Mouse (Mus musculus) left cerebral cortex, postnatal 10 days (tissue): Measurements from ENCODE around the gene Moxd1. TPM values are rescaled to one million over a fixed set of nuclear protein-coding genes. Genes with fewer than 3 reads are reported as not detected.

Experiments used
- DNase-seq, 2 experiments: peaks; one replicate each; pipeline ENCODE4 v3.0.0; 2021 to 2022; ENCODE audit warnings: low spot score in 2 of 2, mixed read lengths in 1 of 2; ENCODE audit errors: extremely low spot score in 1 of 2
- intact Hi-C: fragments of 180-260 bp; cut with DNase I; formaldehyde crosslinking; loops from one replicate; pipeline ENCODE4 v1.15.1; 2025
- total RNA-seq, 2 experiments: library from RNA; stranded (reverse); gene quantifications; 2 replicates each; pipeline ENCODE4 v1.2.3; 2021

Moxd1 gene
- 1 to 10 TPM; 7.3 to 9.3 TPM for total RNA-seq

DNA sequence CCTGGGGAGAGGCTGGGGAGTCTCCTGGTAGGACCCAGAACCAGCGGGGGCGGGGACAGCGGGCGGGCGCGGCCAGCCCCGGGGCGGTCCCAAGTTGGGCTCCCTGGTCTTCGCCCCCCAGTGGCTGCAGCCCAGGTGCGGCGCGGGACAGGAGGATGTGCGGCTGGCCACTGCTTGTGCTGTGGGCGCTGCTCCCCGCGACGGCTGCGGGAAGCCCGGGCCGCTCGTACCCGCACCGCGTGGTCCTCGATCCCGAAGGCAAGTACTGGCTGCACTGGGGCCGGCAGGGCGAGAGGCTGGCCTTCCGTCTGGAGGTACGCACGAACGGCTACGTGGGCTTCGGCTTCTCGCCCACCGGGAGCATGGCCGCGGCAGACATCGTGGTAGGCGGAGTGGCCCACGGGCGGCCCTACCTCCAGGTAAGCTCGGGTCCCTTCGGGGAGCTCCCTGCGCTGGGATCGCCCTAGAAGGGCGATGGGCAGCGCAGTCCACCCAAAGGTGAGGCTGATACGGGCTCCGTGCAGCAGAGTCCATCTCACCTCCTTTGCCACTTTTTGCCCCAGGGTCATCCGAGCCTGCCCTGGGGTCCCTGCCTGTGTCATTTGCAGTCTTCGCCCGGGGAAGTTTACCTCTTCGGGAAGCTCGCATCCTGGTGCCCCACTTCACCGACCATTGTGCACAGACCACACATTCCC lies at the start of gene Moxd1:
Gene Moxd1, plus strand, starts transcription at position 69 of the 695 bp plus-strand sequence.
- intact Hi-C loops, result no loop called here
- DNase-seq, result peak in 1 of 2 experiments; percentile 30

DNA sequence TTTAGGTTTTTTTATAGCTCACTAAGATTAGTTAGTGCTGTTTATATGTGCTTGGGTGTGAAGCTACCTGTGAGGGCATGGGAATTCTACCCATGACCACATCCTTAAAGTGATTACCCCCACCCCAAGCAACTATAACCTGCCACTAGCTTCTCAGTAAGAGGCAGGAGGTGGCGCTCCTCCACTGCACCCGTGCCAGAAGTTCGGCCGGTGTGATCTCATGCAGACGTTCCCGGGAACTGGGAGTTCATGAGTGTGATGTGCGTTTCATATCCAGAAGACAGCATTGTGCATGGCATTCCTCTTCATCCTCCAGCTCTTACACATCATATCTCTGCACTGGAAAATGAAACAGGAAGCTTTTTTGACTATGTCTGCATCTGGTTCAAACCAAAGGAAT lies 32.9 kb upstream of the Moxd1 start:
- peak in 1 of 2 experiments; percentile 32 for DNase-seq
- intact Hi-C loops, result loop anchor here (5.0 kb wide), 1 partner anchor 432 kb away; no protein-coding TSS in a partner anchor

DNA sequence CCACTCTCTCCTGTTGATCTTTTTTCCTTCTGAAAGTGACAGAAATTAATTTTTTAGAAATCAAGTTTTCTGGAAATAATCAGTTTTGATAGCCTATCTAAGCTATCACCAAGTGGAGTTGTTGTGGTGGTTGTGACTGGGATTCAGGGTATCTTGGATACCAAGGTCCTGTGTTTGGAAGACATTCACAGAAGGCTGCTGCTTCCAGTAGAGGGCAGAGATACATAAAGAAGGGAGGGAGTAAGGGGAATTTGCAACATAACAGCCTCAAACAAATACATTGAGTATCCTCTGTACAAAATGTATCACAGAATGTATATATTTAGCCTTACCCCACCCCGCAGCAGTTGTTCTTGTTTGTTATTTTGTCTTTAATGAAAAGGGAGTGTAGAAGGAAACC lies 31.3 kb upstream of the Moxd1 start:
- DNase-seq, result peak in 1 of 2 experiments; percentile 14
- intact Hi-C loops, result loop anchor here (1.0 to 5.0 kb wide), 2 partner anchors 106 to 430 kb away; no protein-coding TSS in a partner anchor

DNA sequence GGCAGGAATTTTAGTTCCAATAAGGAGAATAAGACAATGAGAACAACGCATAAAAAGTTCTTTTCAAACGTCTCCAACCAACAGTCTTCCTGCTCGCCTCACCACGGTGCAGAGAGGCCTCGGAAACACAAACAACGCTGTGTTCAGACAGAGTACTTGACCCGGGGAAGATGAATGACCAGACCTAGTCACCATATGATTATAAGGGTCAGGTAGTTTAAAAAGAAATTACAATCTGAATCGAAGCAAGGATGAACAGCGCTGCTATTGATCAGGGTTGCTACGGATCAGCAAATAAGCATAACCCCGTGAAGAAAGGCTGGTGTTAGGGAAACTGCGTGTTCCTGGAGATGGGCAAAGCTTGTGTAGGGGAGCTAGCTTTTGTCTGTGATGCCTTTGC lies 24.0 kb upstream of the Moxd1 start:
- DNase-seq, result no peak
- intact Hi-C loops, result no loop called here

DNA sequence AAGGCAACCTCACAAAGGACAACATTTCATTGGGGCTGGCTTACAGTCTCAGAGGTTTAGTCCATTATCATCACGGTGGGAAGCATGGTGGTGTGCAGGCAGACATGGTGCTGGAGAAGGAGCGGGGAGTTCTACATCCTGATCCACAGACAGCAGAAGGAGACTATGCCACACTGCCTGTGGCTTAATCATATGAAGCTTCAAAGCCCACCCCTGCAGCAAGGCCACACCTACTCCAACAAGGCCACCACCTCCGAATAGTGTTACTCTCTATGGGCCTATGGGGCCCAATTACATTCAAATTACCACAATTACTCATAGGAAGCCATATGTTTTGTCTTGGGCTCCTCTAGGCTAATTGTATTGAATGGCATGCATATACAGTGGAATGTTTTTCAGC lies 23.2 kb upstream of the Moxd1 start:
- no peak for DNase-seq
- intact Hi-C loops, result no loop called here

DNA sequence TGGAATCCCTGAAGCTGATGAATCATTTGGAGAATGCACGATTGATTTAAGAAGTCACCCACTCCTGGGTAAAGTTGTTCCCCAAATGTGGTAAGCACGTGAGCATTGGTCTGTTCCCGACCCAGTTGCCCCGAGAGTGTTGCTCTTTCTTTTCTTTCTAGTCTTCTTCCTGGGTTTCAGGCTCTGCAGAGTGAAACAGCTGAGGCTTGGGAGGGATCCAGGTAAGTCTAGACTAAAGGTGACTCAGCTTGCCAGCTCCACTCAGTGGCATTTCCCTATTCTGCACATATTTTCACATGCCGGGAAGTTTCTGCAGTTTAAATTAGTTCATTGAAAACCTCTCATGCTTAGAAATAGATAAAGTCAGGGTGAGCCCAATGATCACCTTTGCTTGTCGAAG lies 13.2 kb upstream of the Moxd1 start:
- no peak for DNase-seq
- intact Hi-C loops, result no loop called here

DNA sequence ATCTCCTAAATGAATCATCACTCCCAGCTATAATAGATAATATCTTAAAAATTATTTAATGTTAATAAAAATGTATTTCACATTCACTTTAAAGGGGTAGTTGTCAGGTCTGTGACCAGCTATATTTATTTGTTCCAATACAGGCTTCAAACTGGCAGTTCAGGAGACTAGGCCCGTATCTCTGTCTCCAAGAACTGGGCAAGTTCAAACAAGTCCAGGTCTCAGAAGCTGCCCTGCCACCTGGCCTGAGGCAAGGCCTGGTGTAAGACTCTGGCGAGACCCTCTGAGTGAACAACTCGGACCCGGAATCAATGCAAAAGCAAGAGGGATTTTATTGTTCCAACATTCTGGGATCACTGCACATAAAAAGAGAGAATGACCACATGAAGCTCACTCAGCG lies 10.0 kb upstream of the Moxd1 start:
- DNase-seq, result no peak
- intact Hi-C loops, result no loop called here

DNA sequence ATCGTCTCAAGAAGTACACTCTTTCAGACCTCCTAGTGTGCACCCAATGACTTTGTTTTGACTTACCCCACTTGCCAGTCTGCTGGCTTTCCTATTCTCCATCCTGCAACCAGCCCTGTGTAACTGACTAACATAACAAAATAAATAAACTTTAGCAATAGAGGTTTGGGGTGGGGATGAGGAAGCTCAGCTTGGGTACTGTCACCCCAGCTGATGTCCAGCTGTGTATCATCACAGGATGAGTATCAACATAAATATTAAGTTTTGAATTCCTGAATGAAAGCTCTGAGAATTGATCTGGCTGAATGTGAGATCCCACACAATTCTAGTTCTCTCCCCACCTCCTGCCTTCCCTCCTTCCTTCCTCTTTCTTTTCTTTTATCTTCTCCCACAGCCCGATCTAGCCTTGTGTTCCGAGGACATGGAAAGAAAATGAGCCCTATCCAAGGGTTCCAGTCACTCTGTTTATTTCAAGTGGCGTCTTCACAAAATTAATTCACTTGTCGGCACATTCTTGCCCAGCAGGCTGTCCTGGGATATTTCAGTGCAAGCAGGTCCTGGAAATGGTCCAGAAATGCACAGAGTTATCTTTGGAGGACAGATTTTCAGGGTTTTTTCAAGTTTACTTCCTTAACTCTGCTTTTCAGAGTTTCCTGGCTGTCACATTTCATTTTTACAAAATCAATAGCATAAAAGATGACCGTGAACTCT lies 5.6 kb upstream of the Moxd1 start:
- intact Hi-C loops, result no loop called here
- no peak for DNase-seq

DNA sequence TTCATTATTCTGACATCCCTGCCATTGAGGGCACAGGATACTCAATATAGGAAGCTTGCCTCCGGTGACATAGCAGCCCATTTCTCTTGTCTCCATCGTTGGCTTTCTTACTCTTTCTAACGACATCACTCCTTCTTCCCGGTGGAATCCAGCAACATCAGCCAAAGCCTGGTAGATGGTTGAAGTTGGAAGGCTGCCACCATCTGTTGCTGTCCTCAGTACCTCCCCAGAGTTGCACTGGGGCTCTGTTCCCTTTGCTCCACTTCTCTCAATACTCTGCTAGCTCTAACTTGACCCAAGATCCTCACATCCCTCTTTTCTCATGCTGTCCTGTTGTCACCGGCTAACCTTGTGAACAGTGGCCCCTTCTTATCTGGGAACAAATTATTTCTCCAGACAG lies 2.4 kb upstream of the Moxd1 start:
- DNase-seq, result no peak
- intact Hi-C loops, result no loop called here

DNA sequence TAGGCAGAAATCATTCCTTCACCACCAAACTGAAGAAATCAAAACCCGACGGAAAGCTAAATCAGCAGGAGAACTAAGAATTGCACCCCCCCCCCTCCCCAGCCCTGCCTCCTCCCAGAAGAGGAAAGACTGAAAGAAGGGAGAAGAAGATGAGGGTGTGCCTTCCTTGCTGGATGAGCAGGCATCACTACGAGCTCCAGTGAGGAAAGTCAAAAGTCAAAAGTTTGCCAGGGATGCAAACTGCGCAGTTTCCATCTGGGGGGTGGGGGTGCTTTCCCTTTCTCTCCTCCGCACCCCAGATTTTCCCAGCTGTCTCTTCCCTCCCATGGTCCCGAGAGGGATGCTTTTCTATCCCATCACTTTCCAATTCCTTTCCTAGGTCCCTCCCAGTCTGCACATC lies 406 bp upstream of the Moxd1 start:
- DNase-seq, result no peak
- intact Hi-C loops, result no loop called here

DNA sequence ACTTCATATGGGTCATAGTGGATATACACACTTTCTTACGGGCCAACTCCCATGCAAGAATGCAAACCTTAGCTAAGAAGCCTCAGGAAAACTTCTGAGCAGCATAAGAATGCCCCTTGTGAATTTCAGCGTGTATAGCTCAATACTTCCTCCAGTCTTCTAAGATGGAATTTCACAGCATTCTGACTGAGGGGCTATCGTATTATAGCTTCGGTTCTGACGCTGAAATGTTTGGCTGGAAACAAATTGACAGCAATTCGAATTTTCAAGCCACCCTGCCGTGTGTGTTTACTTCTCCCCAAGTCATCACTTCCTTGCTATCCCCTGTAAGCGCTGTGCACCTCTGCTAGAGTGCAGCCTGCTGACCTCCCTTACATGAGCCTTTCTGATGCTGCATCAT lies 1.3 kb downstream of the Moxd1 start:
- no peak for DNase-seq
- intact Hi-C loops, result no loop called here

DNA sequence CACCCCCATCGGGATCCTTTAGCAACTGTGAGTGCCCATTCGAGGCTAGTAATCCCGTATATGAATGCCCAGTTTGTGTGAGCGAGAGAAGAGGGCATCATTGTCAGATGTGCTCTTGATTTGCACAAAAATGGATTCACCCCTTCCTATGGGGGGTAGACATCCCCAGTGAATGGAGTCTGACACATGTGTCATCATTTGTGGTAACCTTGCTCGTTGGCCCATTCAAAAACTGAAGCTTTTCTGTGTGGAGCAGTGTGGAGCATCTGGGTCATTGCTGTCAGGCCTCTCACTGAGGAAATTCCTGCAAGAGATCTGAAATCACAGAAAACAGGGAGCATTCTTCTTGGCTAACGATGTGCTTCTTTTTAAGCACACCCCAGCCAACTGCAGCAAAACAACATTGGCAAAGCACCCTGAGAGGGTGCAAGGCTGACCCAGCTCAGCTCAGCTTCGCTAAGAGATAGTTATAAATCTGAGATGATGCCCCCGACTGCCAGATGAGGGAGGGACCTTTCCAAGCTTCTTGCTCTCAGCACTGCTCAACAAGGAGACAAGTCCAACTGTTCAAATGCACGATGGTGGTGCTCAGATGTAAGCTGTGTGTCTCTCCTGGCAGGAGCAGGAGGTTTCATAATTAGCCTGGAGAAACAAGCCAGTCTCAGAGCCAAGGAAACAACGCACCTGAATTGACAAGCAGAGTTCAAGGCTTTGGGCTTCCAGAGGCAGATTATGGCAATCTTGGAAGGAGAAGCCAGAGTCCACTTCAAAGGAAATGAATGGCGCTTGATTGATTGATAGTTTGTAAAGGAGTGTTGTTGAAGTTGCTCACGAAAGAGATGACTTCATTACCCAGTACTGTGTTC lies 5.2 kb downstream of the Moxd1 start:
- DNase-seq, result no peak
- intact Hi-C loops, result no loop called here

DNA sequence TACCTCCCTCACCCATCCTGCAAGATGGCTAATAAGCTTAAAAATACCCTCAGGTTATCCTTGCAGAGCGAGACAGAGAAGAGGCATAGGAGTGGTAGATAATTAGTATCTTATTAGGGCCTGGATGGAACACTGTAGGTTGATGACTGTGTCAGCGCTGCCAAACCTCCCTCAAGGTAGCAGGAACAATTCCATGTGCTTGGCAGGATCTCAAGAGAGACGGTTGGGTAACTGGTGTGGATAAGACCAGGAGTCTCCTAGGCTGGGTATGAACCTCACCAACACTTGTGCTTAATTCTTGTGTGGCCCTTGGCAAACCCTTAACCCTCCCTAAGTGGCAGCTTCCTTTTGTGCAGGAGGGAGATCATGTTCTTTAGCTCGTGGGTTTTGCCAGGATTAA lies 9.0 kb downstream of the Moxd1 start:
- intact Hi-C loops, result no loop called here
- no peak for DNase-seq

DNA sequence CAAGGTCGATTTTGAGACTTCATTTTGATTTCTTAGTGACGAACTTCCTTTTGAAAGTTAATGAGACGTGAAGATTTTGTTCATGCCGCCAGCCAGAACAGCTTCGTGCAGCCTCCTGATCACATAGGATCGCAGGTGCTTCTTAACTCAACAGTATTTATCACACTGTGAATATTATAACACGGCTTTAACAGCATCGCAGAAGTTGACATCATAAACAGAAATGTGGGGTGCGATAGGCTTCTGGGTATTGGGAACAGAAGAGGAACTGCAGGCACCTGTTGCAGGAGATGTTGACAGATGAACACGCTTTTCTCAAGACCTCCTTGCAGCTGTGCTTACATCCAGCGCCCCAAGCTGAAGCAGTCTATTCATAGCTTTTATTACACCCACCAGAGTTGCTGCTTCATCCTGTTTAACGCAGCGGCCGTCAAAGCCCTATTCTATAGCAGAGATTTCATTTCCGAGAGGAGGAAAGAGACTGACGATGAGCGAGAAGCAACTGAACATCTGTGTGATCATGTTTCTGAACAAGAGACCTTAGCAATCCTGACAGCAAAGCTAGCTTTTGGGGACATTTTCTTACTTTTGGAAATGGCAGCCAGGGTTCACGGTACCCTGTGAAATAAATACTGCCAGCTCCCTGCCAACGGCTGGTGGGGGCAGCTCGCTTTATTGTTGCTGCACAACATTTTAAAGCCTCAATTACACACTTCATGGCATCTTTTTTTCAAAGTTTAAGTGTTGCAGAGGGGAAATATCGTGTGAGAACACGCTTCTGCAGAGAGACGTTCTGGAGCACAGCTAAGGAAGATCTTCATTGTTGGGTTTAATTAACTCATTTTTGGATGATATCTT lies 12.3 kb downstream of the Moxd1 start:
- intact Hi-C loops, result no loop called here
- peak in 1 of 2 experiments; percentile 15 for DNase-seq

DNA sequence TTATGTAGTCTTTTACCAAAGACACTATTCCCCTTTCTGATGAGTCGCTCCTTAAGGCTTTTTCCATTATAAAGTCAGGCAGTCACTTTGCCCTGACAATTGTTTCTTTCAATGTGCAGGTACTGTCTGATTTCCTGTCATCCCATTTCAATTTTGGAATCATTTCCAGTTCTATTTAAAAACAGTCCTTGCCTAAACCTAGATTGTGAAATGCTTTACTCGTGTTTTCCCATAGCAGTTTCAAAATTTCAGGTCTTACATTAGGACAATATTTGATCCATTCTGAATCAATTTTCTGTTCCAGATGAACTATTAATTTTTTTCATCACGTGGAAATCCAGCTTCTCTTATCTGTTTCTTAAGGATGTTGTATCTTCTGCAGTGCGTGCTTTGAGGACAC lies 23.5 kb downstream of the Moxd1 start:
- DNase-seq, result no peak
- intact Hi-C loops, result no loop called here

DNA sequence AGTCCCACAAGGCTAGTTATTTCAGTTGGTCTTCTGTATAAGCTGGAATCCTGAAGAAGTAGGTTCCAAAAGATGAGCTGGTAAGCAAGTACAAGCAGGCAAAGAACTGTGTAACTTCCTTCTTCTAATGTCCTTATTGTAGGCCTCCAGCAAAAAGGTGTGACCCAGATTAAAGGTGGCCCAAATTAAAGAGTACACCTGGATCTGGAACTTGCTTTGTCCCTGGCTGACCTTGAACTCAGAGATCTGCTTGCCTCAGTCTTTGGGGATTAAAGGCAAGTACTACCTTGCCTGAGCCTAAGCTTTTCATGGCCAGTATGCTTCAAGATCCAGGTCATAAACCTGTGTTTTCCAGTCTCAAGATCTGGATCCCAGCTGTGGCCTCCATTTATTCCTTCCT lies 24.8 kb downstream of the Moxd1 start:
- intact Hi-C loops, result no loop called here
- no peak for DNase-seq

DNA sequence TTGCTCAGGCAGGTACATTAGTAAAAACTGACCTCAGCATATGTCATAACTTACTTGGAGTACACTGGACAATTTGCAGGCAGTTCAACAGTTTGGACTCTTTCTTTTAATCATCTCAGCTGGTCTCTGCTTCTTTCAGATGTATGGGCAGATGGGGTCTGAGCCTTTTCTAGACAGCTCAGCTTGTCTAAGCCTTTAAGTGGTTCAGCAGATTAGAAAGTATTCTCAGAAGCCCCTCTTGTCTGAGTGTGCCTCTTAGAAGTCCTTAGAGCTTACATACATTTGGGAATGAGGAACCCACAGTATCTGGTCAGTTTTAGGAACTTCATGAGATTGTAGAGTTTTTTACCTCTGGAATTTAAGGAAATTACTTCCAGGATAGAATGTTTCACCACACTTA lies 28.3 kb downstream of the Moxd1 start:
- no peak for DNase-seq
- intact Hi-C loops, result no loop called here

DNA sequence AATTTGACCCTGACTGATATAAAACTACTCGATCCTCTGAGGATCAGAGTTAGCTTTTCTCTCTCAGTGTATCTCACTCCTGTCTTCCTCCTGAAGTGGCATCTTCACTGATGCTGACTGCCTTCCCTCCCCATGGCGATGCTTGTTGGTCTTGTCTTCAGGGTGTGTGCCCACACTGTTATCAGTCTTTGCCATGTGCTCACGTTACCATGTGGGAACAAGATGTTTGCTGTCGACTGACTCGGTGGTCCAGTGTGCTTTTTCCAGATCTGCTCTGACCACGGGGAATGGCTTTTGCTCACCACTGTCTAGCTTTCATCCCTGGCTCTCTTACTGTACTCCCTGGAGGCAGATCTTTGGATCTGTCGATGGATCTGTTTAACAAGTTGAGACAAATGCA lies 34.8 kb downstream of the Moxd1 start:
- DNase-seq, result no peak
- intact Hi-C loops, result no loop called here

DNA sequence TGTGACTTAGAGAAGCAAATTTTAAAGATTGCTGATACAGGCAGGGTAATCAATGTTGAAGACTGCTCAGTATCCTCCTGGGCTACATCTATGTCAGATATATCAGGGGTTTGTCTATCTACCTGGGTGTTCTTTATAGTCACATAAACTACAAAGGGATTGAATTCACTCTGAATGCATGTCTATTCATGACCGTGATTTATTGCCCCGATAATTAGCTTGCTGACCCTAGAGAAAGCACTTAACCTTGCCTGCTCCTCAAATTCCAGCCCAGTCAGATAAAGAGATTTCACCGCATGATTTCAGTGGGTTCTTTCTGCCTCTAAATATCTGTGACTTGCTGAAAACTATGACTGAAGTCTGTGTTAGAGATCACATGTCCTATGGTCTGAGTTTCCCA lies 35.6 kb downstream of the Moxd1 start:
- no peak for DNase-seq
- intact Hi-C loops, result no loop called here
